Mouse (Mus musculus) limb, embryonic 10.5 days (tissue): Measurements from ENCODE around the gene Hmgb1. TPM values are rescaled to one million over a fixed set of nuclear protein-coding genes. Genes with fewer than 3 reads are reported as not detected.

Source experiments
- DNase-seq: peaks from one replicate; pipeline ENCODE4 v3.0.0-alpha.2; 2017; ENCODE audit warnings: low spot score
- H3K27ac ChIP-seq: fragments of 300-500 bp; sonication (generic); 2 replicates; pipeline ENCODE4 v1.5.1; 2016; ENCODE audit warnings: mild to moderate bottlenecking
- H3K27me3 ChIP-seq: fragments of 300-500 bp; sonication (generic); 2 replicates; pipeline ENCODE4 v1.6.1; 2016; ENCODE audit warnings: low read depth, mild to moderate bottlenecking; ENCODE audit not compliant: poor library complexity, severe bottlenecking
- H3K36me3 ChIP-seq: fragments of 300-500 bp; sonication (generic); 2 replicates; pipeline ENCODE4 v1.6.1; 2016; ENCODE audit warnings: mild to moderate bottlenecking, moderate library complexity
- H3K4me1 ChIP-seq: fragments of 300-500 bp; sonication (generic); 2 replicates; pipeline ENCODE4 v1.6.1; 2016
- H3K4me3 ChIP-seq: fragments of 300-500 bp; sonication (generic); 2 replicates; pipeline ENCODE4 v1.5.1; 2016; ENCODE audit warnings: mild to moderate bottlenecking, moderate library complexity
- H3K9me3 ChIP-seq: fragments of 300-500 bp; sonication (generic); replicated peaks from 2 replicates; pipeline ENCODE4 v1.6.1; 2016; ENCODE audit warnings: mild to moderate bottlenecking
- WGBS: fragments of 180-500 bp; shearing (Covaris S2); methylation state at CpG from one replicate; pipeline ENCODE4 v1.1.7; 2016; 5-methylcytosine and 5-hydroxymethylcytosine counted together
- polyA plus RNA-seq: library from polyadenylated mRNA; unstranded; fragments of >200 nt; fragmentation: Nextera tagmentation; extraction: Ambion mirVana; gene quantifications from 2 replicates; pipeline ENCODE4 v1.2.1, GENCODE M21; 2016

Hmgb1 gene
- polyA plus RNA-seq, 1 experiment from 2014 or later: 1,835 TPM

GRCm38 (mm10) chr5:149052421-149053338 is 131.6 kb downstream of the Hmgb1 start:
- Histone ChIP-seq H3K36me3 (peaks cover 24% of the 10 kb centered on the region), H3K27ac (peak overlapping the region; percentile 100), H3K27me3 (no peaks in the 10 kb centered on the region), H3K4me1 (peaks cover 12% of the 10 kb centered on the region), H3K4me3 (peak overlapping the region; percentile 92), H3K9me3 (no peaks in the 10 kb centered on the region)
- peak; percentile 98 for DNase-seq
- under 1% methylated on average over 110 of the region's 110 CpGs for WGBS

DNA sequence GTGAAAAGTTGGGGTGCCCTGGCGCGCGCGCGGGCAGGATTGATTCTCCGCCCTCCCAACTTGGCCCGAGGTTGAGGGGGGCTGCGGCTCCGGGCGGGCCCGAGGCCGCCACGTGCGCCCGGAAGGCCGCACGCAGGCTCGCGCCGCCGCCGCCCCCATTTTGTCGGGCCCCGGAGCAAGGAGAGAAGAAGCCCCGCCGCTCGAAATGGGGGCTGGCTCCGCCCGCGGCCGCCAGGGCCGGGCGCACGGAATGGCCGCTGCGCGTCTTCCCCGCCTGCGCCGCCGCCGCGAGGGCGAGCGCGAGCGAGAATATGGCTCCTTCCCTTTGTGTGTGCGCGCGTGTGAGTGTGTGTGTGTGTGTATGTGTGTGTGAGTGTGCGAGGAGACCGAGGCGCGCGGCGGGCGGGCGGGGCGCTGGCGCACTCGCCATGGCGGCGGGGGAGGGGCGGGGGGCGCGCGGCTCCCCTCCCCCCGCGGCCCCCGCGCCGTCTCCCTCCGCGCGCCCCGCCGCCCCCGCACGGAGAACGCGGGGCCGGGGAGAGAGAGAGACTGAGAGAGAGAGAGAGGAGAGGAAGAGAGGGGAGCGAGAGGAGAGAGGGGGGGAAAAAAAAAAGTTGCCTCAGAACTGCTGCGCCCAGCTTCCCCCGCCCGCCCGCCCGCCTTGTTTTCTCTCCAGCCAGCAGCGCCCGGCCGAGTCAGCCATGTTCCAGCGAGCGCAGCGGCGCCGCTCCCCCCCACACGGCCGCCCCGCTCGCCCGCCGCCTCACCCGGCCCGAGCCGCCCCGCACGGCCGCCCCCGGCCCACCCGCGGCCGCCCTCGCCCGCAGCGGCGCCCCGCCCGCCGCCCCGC is 132.5 kb downstream of the Hmgb1 start:
- peak; percentile 84 for DNase-seq
- WGBS: 3% methylated on average over 93 of the region's 120 CpGs

DNA sequence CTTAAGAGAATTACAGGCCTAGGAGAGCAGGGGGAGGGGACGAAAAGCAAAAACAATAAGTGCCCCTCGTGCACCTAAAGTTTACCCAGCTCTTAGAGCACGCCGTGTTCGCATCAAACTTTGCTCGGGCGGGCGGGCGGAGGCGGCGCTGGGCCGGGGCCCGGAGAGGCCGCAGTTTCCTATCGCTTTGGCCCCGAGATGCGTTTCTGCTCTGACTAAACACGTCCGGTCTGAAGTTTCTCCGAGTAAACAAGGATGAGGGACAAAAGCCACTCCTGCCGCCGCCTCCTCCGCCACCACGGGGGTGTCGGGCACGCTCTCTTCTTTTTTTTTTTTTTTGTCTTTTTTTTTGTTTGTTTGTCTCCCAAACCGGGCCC is 133.1 kb downstream of the Hmgb1 start:
- H3K4me1 ChIP-seq: peaks cover 12% of the 10 kb centered on the region
- peaks cover 34% of the 10 kb centered on the region for H3K36me3 ChIP-seq
- DNase-seq: peak; percentile 62
- H3K4me3 ChIP-seq: peak overlapping the region; percentile 92
- peak overlapping the region; percentile 100 for H3K27ac ChIP-seq
- H3K27me3 ChIP-seq: no peaks in the 10 kb centered on the region
- no peaks in the 10 kb centered on the region for H3K9me3 ChIP-seq
- WGBS: 0% methylated on average over 27 of the region's 27 CpGs

More for the DNA sequence above, 132.5 kb downstream of the Hmgb1 start:
- H3K36me3 ChIP-seq: peaks cover 28% of the 10 kb centered on the region
- peak overlapping the region; percentile 100 for H3K27ac ChIP-seq
- peaks cover 12% of the 10 kb centered on the region for H3K4me1 ChIP-seq
- H3K4me3 ChIP-seq: peak overlapping the region; percentile 92
- no peaks in the 10 kb centered on the region for H3K27me3 ChIP-seq
- H3K9me3 ChIP-seq: no peaks in the 10 kb centered on the region

DNA sequence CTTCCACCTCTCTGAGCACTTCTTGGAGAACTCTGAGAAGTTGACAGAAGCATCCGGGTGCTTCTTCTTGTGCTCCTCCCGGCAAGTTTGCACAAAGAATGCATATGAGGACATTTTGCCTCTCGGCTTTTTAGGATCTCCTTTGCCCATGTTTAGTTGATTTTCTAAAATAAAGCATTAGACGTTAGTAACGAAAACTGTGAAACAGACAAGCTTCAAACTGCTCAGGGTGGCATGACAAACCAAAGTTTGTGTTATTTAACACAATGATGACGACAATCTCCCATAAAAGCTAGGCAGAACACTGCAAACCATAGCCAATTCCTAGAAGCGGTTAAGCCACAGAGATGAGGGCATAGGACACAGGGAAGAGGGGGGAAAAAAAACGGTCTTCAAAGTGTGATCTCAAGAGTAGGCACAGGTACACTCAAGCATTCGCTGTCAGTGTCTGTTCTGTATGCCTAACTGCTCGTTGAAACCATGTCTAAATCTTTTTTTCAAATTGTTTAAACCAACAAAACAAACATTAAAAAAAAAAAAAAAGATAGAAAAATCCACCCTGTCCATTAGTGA is 133.6 kb downstream of the Hmgb1 start:
- DNase-seq: no peak
- peak overlapping the region; percentile 92 for H3K4me3 ChIP-seq
- peak overlapping the region; percentile 100 for H3K27ac ChIP-seq
- H3K9me3 ChIP-seq: no peaks in the 10 kb centered on the region
- H3K27me3 ChIP-seq: no peaks in the 10 kb centered on the region
- H3K36me3 ChIP-seq: peaks cover 40% of the 10 kb centered on the region
- H3K4me1 ChIP-seq: peaks cover 12% of the 10 kb centered on the region
- 38% methylated on average over 10 of the region's 10 CpGs for WGBS

DNA sequence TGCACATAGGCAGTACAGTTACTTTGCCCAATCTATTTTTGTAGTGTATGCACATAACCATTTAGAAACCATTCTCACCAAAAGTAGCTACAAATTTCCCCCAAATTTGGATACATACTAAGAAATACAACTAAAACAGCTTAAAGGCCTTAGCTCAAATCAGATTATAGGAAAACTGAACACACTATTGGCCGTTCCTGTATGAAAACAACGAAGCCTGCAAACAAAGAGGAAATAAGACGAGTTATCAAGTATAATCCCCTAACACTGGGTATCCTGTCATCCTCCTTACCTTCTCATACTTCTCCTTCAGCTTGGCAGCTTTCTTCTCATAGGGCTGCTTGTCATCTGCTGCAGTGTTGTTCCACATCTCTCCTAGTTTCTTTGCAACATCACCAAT is 134.9 kb downstream of the Hmgb1 start:
- no peaks in the 10 kb centered on the region for H3K9me3 ChIP-seq
- DNase-seq: no peak
- 0 out of 2 replicates have a peak overlapping the region, but pooled peaks have one; percentile 12 for H3K4me3 ChIP-seq
- peaks cover 12% of the 10 kb centered on the region for H3K4me1 ChIP-seq
- H3K36me3 ChIP-seq: peaks cover 49% of the 10 kb centered on the region
- WGBS: 90% methylated on average over 3 of the region's 3 CpGs
- H3K27me3 ChIP-seq: no peaks in the 10 kb centered on the region
- no peak overlapping the region for H3K27ac ChIP-seq

GRCm38 (mm10) chr5:149048961-149049360 is 135.3 kb downstream of the Hmgb1 start:
- peaks cover 49% of the 10 kb centered on the region for H3K36me3 ChIP-seq
- H3K27me3 ChIP-seq: no peaks in the 10 kb centered on the region
- H3K9me3 ChIP-seq: no peaks in the 10 kb centered on the region
- WGBS: 93% methylated on average over 1 of the region's 1 CpGs
- H3K4me1 ChIP-seq: peaks cover 11% of the 10 kb centered on the region
- DNase-seq: no peak
- no peak overlapping the region for H3K27ac ChIP-seq
- H3K4me3 ChIP-seq: no peak overlapping the region

GRCm38 (mm10) chr5:149046650-149047049 is 137.6 kb downstream of the Hmgb1 start:
- WGBS: 81% methylated on average over 9 of the region's 9 CpGs
- Histone ChIP-seq H3K4me3 (no peak overlapping the region), H3K9me3 (no peaks in the 10 kb centered on the region), H3K36me3 (peaks cover 57% of the 10 kb centered on the region), H3K4me1 (peaks cover 7% of the 10 kb centered on the region; the same call in 1 of the 2 replicates), H3K27ac (no peak overlapping the region), H3K27me3 (no peaks in the 10 kb centered on the region)
- DNase-seq: no peak

GRCm38 (mm10) chr5:149045470-149046085 is 138.7 kb downstream of the Hmgb1 start:
- Histone ChIP-seq H3K27me3 (no peaks in the 10 kb centered on the region), H3K36me3 (peaks cover 54% of the 10 kb centered on the region), H3K27ac (no peak overlapping the region), H3K9me3 (no peaks in the 10 kb centered on the region), H3K4me1 (peaks cover 7% of the 10 kb centered on the region; the same call in 1 of the 2 replicates), H3K4me3 (no peak overlapping the region)
- no peak for DNase-seq
- WGBS: 87% methylated on average over 9 of the region's 9 CpGs

DNA sequence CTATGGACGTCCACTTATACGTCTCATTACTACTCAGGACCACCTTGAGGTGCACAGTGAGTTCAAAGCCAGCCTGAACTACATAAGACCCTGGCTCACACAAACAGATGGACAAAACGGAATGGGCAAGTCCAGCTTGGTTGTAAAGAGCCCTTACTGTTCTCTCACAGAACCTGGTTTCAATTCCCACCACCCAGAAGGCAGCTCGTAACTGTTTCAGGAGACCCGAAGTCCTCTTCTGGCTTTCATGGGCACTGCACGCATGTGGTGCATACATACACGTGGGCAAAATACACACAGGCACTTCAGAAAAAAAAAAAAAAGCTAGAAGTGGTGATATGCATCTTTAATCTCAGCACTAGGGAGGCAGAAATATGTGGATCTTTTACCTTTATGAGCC is 139.2 kb downstream of the Hmgb1 start:
- peaks cover 4% of the 10 kb centered on the region; the same call in 1 of the 2 replicates for H3K4me1 ChIP-seq
- 77% methylated on average over 7 of the region's 7 CpGs for WGBS
- no peak for DNase-seq
- H3K4me3 ChIP-seq: no peak overlapping the region
- no peaks in the 10 kb centered on the region for H3K27me3 ChIP-seq
- no peaks in the 10 kb centered on the region for H3K9me3 ChIP-seq
- peaks cover 54% of the 10 kb centered on the region for H3K36me3 ChIP-seq
- no peak overlapping the region for H3K27ac ChIP-seq

DNA sequence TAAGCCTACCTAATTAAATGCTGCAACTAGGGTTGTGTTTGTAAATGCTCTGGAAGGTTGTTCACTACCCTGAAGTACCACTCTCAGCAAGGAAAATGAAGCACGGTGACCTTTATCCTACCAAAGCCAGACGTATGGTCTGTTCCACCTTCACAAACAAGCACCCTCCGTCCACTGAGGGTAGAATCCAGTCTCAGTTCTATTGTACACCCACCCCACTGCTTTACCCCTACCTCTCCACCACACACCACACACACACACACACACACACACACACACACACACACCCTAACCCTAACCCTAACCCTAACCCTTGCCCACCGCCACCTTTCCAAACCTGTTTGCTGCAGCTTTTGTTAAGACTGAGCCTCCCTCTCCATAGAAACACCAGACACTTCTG is 140.2 kb downstream of the Hmgb1 start:
- 85% methylated on average over 4 of the region's 4 CpGs for WGBS

DNA sequence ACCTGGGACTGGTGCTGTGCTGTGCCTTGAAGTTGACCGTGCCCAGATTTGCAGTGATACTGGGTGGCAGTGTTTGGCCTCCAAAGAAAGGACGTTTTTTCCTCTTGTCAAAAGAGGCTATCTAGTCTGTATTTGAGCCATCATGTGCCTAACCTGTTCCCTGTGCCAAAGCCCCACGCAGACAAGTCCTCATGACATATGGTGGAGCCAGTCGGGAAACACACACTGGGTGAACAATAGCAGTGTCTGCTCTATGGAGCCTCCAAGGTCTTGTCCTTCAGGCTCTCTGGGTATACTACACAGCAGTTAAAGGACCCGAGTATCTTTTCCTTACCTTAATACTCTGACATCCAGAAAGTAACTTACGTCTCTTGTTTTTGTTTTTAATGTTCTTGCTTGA is 141.0 kb downstream of the Hmgb1 start:
- Histone ChIP-seq H3K27ac (no peak overlapping the region), H3K36me3 (peaks cover 46% of the 10 kb centered on the region), H3K4me1 (no peaks in the 10 kb centered on the region), H3K9me3 (no peaks in the 10 kb centered on the region), H3K27me3 (no peaks in the 10 kb centered on the region), H3K4me3 (no peak overlapping the region)
- DNase-seq: no peak
- WGBS: 88% methylated on average over 6 of the region's 6 CpGs

More for the DNA sequence above, 140.2 kb downstream of the Hmgb1 start:
- Histone ChIP-seq H3K4me3 (no peak overlapping the region), H3K36me3 (peaks cover 50% of the 10 kb centered on the region), H3K27me3 (no peaks in the 10 kb centered on the region), H3K4me1 (no peaks in the 10 kb centered on the region), H3K9me3 (no peaks in the 10 kb centered on the region), H3K27ac (no peak overlapping the region)
- DNase-seq: no peak

DNA sequence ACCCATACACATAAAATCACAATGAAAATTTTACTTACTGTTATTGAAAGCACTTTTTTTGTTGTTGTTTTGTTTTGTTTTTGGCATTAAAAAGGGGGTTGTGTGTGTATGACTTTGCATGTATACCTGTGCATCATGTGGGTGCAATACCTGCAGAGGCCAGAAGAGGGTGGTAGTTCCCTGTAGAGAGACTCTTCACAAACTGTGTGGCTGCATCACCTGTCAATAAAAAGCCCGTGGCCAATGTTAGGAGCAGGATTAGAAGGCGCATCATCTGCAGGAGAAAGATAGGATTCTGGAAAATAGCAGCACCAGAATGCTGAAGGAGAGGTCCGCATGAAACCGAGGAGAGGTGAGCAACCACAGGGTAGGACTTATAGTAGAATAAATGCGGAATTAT is 144.5 kb downstream of the Hmgb1 start:
- no peaks in the 10 kb centered on the region for H3K27me3 ChIP-seq
- WGBS: 93% methylated on average over 5 of the region's 5 CpGs
- no peak overlapping the region for H3K27ac ChIP-seq
- H3K4me3 ChIP-seq: no peak overlapping the region
- peaks cover 21% of the 10 kb centered on the region for H3K36me3 ChIP-seq
- DNase-seq: no peak
- no peaks in the 10 kb centered on the region for H3K9me3 ChIP-seq
- H3K4me1 ChIP-seq: no peaks in the 10 kb centered on the region
